Mouse (Mus musculus) forebrain, embryonic 16.5 days (tissue): ENCODE measurements around the gene Rem2. TPM values are rescaled to one million over a fixed set of nuclear protein-coding genes. Genes with fewer than 3 reads are reported as not detected.

ENCODE experiments used
- ATAC-seq: fragments of 200-750 bp; cut with Nextera tagmentation; 2 replicates; pipeline ENCODE4 v1.8.0; 2017; ENCODE audit warnings: mild to moderate bottlenecking, moderate library complexity
- H3K27ac ChIP-seq: fragments of 300-500 bp; sonication (generic); 2 replicates; pipeline ENCODE4 v1.5.1; 2014; ENCODE audit warnings: low read length, control low read depth
- H3K27me3 ChIP-seq: fragments of 300-500 bp; sonication (generic); replicated peaks from 2 replicates; pipeline ENCODE4 v1.6.1; 2014; ENCODE audit warnings: low read length; ENCODE audit not compliant: control insufficient read depth, insufficient read depth
- H3K36me3 ChIP-seq: fragments of 300-500 bp; sonication (generic); 2 replicates; pipeline ENCODE4 v1.6.1; 2014; ENCODE audit not compliant: control insufficient read depth, insufficient read depth
- H3K4me1 ChIP-seq: fragments of 300-500 bp; sonication (generic); replicated peaks from 2 replicates; pipeline ENCODE4 v1.6.1; 2014; ENCODE audit warnings: low read length; ENCODE audit not compliant: control insufficient read depth, insufficient read depth
- H3K4me2 ChIP-seq: fragments of 300-500 bp; sonication (generic); 2 replicates; pipeline ENCODE4 v1.6.1; 2014; ENCODE audit warnings: mild to moderate bottlenecking, low read length, control low read depth
- H3K4me3 ChIP-seq: fragments of 300-500 bp; sonication (generic); replicated peaks from 2 replicates; pipeline ENCODE4 v1.5.1; 2014; ENCODE audit warnings: mild to moderate bottlenecking, low read length, control low read depth
- H3K9ac ChIP-seq: fragments of 300-500 bp; sonication (generic); replicated peaks from 2 replicates; pipeline ENCODE4 v1.6.1; 2014; ENCODE audit warnings: low read depth, low read length, control low read depth
- H3K9me3 ChIP-seq: fragments of 300-500 bp; sonication (generic); 2 replicates; pipeline ENCODE4 v1.6.1; 2016; ENCODE audit warnings: low read length; ENCODE audit not compliant: control insufficient read depth
- WGBS: fragments of 180-500 bp; shearing (Covaris S2); extraction: QIAGEN DNeasy Blood & Tissue Kit; methylation state at CpG from one replicate; pipeline ENCODE4 v1.1.7; 2014; 5-methylcytosine and 5-hydroxymethylcytosine counted together
- polyA plus RNA-seq: library from polyadenylated mRNA; unstranded; fragments of >200 nt; fragmentation: Nextera tagmentation; extraction: Ambion mirVana; gene quantifications from 2 replicates; pipeline ENCODE4 v1.2.1, GENCODE M21; 2015

The Rem2 gene
- polyA plus RNA-seq, result 21.0 and 27.7 TPM in 2 replicates

GRCm38 (mm10) chr14:54475941-54476844 is at the start of gene Rem2:
TSS of gene Rem2 (plus strand) at chr14:54476100.
- ATAC-seq, result peak; percentile 90
- WGBS, result 0% methylated on average over 23 of the region's 23 CpGs

GRCm38 (mm10) chr14:54426689-54427398 is 49.1 kb upstream of the Rem2 start, which contains the start of gene Mrpl52:
TSS of gene Mrpl52 (plus strand) at chr14:54426909.
- under 1% methylated on average over 48 of the region's 48 CpGs for WGBS
- H3K4me3 ChIP-seq, result peak within 1 kb of the TSS; percentile 80

More at GRCm38 (mm10) chr14:54475941-54476844, at the start of gene Rem2:
- Histone ChIP-seq H3K36me3 (no peaks in the 10 kb centered on the region), H3K27ac (peak within 1 kb of the TSS; percentile 78), H3K27me3 (0 out of 2 replicates have a peak, but pooled peaks cover 8% of the 10 kb centered on the region), H3K4me3 (peak within 1 kb of the TSS; percentile 65), H3K4me1 (peaks cover 26% of the 10 kb centered on the region), H3K9ac (peak within 1 kb of the TSS; percentile 75), H3K4me2 (peak within 1 kb of the TSS; percentile 97), H3K9me3 (no peaks in the 10 kb centered on the region)

GRCm38 (mm10) chr14:54427696-54428095 is 48.2 kb upstream of the Rem2 start:
- H3K9me3 ChIP-seq, result no peaks in the 10 kb centered on the region
- no peak overlapping the region for H3K27ac ChIP-seq
- ATAC-seq, result no peak
- no peaks in the 10 kb centered on the region for H3K27me3 ChIP-seq
- peak overlapping the region; percentile 80 for H3K4me3 ChIP-seq
- H3K4me2 ChIP-seq, result peak overlapping the region; percentile 79
- H3K4me1 ChIP-seq, result peaks cover 38% of the 10 kb centered on the region
- H3K9ac ChIP-seq, result no peak overlapping the region
- WGBS, result 87% methylated on average over 7 of the region's 7 CpGs
- H3K36me3 ChIP-seq, result no peaks in the 10 kb centered on the region

More at GRCm38 (mm10) chr14:54426689-54427398, 49.1 kb upstream of the Rem2 start, which contains the start of gene Mrpl52:
- no peaks in the 10 kb centered on the region for H3K36me3 ChIP-seq
- H3K9me3 ChIP-seq, result no peaks in the 10 kb centered on the region
- peak; percentile 79 for ATAC-seq
- H3K9ac ChIP-seq, result peak within 1 kb of the TSS; percentile 87
- no peaks in the 10 kb centered on the region for H3K27me3 ChIP-seq
- peak within 1 kb of the TSS; percentile 90 for H3K27ac ChIP-seq
- peak within 1 kb of the TSS; percentile 79 for H3K4me2 ChIP-seq
- H3K4me1 ChIP-seq, result peaks cover 34% of the 10 kb centered on the region

GRCm38 (mm10) chr14:54428421-54428820 is 47.5 kb upstream of the Rem2 start:
- H3K9me3 ChIP-seq, result no peaks in the 10 kb centered on the region
- H3K4me3 ChIP-seq, result no peak overlapping the region
- H3K27me3 ChIP-seq, result no peaks in the 10 kb centered on the region
- no peaks in the 10 kb centered on the region for H3K36me3 ChIP-seq
- H3K9ac ChIP-seq, result no peak overlapping the region
- no peak for ATAC-seq
- H3K4me1 ChIP-seq, result peaks cover 43% of the 10 kb centered on the region
- H3K27ac ChIP-seq, result no peak overlapping the region
- 93% methylated on average over 5 of the region's 5 CpGs for WGBS
- no peak overlapping the region for H3K4me2 ChIP-seq

- H3K4me1 ChIP-seq, result peaks cover 52% of the 10 kb centered on the region
- peak overlapping the region; percentile 69 for H3K4me2 ChIP-seq
- no peak overlapping the region; the same call in 1 of the 2 replicates for H3K9ac ChIP-seq
- no peak overlapping the region for H3K4me3 ChIP-seq
- no peaks in the 10 kb centered on the region for H3K36me3 ChIP-seq
- 53% methylated on average over 7 of the region's 7 CpGs for WGBS
- H3K9me3 ChIP-seq, result no peaks in the 10 kb centered on the region
- H3K27me3 ChIP-seq, result no peaks in the 10 kb centered on the region
- ATAC-seq, result no peak
- H3K27ac ChIP-seq, result peak overlapping the region; percentile 91
Observed at GRCm38 (mm10) chr14:54429332-54430093, 46.4 kb upstream of the Rem2 start.

GRCm38 (mm10) chr14:54430406-54431145 is 45.3 kb upstream of the Rem2 start:
- Histone ChIP-seq H3K4me2 (peak overlapping the region; percentile 69), H3K4me1 (peaks cover 52% of the 10 kb centered on the region), H3K9me3 (no peaks in the 10 kb centered on the region), H3K27me3 (no peaks in the 10 kb centered on the region), H3K4me3 (peak overlapping the region; percentile 68), H3K9ac (peak overlapping the region; percentile 86), H3K36me3 (peaks cover under 1% of the 10 kb centered on the region; the same call in 1 of the 2 replicates), H3K27ac (peak overlapping the region; percentile 91)
- WGBS, result 3% methylated on average over 18 of the region's 18 CpGs
- no peak for ATAC-seq

- peaks cover 46% of the 10 kb centered on the region for H3K4me1 ChIP-seq
- ATAC-seq, result peak; percentile 54
- H3K9ac ChIP-seq, result peak within 1 kb of the TSS; percentile 86
- H3K27ac ChIP-seq, result peak within 1 kb of the TSS; percentile 91
- WGBS, result under 1% methylated on average over 49 of the region's 49 CpGs
- peak within 1 kb of the TSS; percentile 69 for H3K4me2 ChIP-seq
- peak within 1 kb of the TSS; percentile 68 for H3K4me3 ChIP-seq
- peaks cover 3% of the 10 kb centered on the region; the same call in 1 of the 2 replicates for H3K36me3 ChIP-seq
- no peaks in the 10 kb centered on the region for H3K27me3 ChIP-seq
- H3K9me3 ChIP-seq, result no peaks in the 10 kb centered on the region
Observed at GRCm38 (mm10) chr14:54431334-54432077, 44.4 kb upstream of the Rem2 start, which contains the start of gene Mmp14. TSS of gene Mmp14 (plus strand) at chr14:54431612.
